Mouse (Mus musculus) retina, postnatal 1 day (tissue): ENCODE data around the gene Cyp2d26.
"Not testable (repeated sequence)": the region's sequence is repeated elsewhere in the genome, so short reads cannot be mapped to it uniquely, and the experiment has no call there.

Experiments
- DNase-seq: peaks from one replicate; pipeline ENCODE4 v3.0.0-alpha.2; 2012

Cyp2d26 gene

GRCm38 (mm10) chr15:82794277-82794676 is at the start of gene Cyp2d26:
Gene Cyp2d26 (minus strand): TSS chr15:82794294.
- DNase-seq: no peak

- DNase-seq: no peak
These were observed 45.1 kb upstream of the Cyp2d26 start for GRCm38 (mm10) chr15:82839146-82839545.

GRCm38 (mm10) chr15:82829917-82830316 is 35.8 kb upstream of the Cyp2d26 start:
- DNase-seq: no peak

- DNase-seq: no peak
These were observed 31.8 kb upstream of the Cyp2d26 start for GRCm38 (mm10) chr15:82825866-82826265.

- DNase-seq: no peak
These were observed 28.3 kb upstream of the Cyp2d26 start for GRCm38 (mm10) chr15:82822347-82822746.

- no peak for DNase-seq
These were observed 27.6 kb upstream of the Cyp2d26 start for GRCm38 (mm10) chr15:82821657-82822056.

GRCm38 (mm10) chr15:82815296-82815695 is 21.2 kb upstream of the Cyp2d26 start:
- no peak for DNase-seq

- DNase-seq: peak; percentile 75
These were observed 20.7 kb upstream of the Cyp2d26 start for GRCm38 (mm10) chr15:82814806-82815205.

GRCm38 (mm10) chr15:82814321-82814720 is 20.2 kb upstream of the Cyp2d26 start:
- DNase-seq: no peak

- no peak for DNase-seq
These were observed 16.5 kb upstream of the Cyp2d26 start for GRCm38 (mm10) chr15:82810556-82810955.

GRCm38 (mm10) chr15:82809511-82809910 is 15.4 kb upstream of the Cyp2d26 start:
- DNase-seq: no peak

GRCm38 (mm10) chr15:82806969-82807763 is 13.1 kb upstream of the Cyp2d26 start:
- no peak for DNase-seq

- DNase-seq: peak; percentile 72
These were observed 10.9 kb upstream of the Cyp2d26 start for GRCm38 (mm10) chr15:82804708-82805639.

GRCm38 (mm10) chr15:82795936-82796440 is 1.9 kb upstream of the Cyp2d26 start:
- no peak for DNase-seq

GRCm38 (mm10) chr15:82793868-82794267 is 226 bp downstream of the Cyp2d26 start:
- no peak for DNase-seq

- DNase-seq: no peak
These were observed 640 bp downstream of the Cyp2d26 start for GRCm38 (mm10) chr15:82793454-82793853.

- DNase-seq: no peak
These were observed 1.5 kb downstream of the Cyp2d26 start for GRCm38 (mm10) chr15:82792566-82792965.

- DNase-seq: no peak
These were observed 9.5 kb downstream of the Cyp2d26 start for GRCm38 (mm10) chr15:82784581-82784980.

- no peak for DNase-seq
These were observed 10.3 kb downstream of the Cyp2d26 start for GRCm38 (mm10) chr15:82783800-82784199.

GRCm38 (mm10) chr15:82777856-82778255 is 16.2 kb downstream of the Cyp2d26 start:
- not testable (repeated sequence) for DNase-seq

GRCm38 (mm10) chr15:82765943-82766342 is 28.2 kb downstream of the Cyp2d26 start:
- no peak for DNase-seq

GRCm38 (mm10) chr15:82764881-82765280 is 29.2 kb downstream of the Cyp2d26 start:
- no peak for DNase-seq

GRCm38 (mm10) chr15:82763631-82764420 is 30.3 kb downstream of the Cyp2d26 start, which contains the start of gene Cyp2d40:
Gene Cyp2d40 (minus strand): TSS chr15:82764183.
- no peak for DNase-seq
